Mouse (Mus musculus) 3T3-L1 (cell line): ENCODE data around the gene Clec4g.

Experiments
- DNase-seq: peaks from one replicate; pipeline ENCODE4 v3.0.0-alpha.2; 2015; ENCODE audit warnings: low read depth, low spot score

Clec4g gene

GRCm38 (mm10) chr8:3679236-3679635 is 41.2 kb downstream of the Clec4g start:
- no peak for DNase-seq

GRCm38 (mm10) chr8:3678831-3679230 is 41.6 kb downstream of the Clec4g start:
- no peak for DNase-seq

- DNase-seq, result peak; percentile 37
These were observed 43.4 kb downstream of the Clec4g start for GRCm38 (mm10) chr8:3676993-3677579.

GRCm38 (mm10) chr8:3676131-3676992 is 44.1 kb downstream of the Clec4g start, which contains the start of gene Trappc5:
Trappc5 (plus strand) TSS chr8:3676299.
- DNase-seq, result peak; percentile 95

- DNase-seq, result peak; percentile 43
These were observed 45.8 kb downstream of the Clec4g start for GRCm38 (mm10) chr8:3674671-3675070.

- peak; percentile 90 for DNase-seq
These were observed 48.4 kb downstream of the Clec4g start, which contains the start of gene Fcor for GRCm38 (mm10) chr8:3671980-3672491. Fcor (minus strand) TSS chr8:3672362.

GRCm38 (mm10) chr8:3670388-3670787 is 50.1 kb downstream of the Clec4g start:
- DNase-seq, result no peak

GRCm38 (mm10) chr8:3665507-3665906 is 54.9 kb downstream of the Clec4g start, which contains the start of gene Mcemp1:
Mcemp1 (plus strand) TSS chr8:3665754.
- DNase-seq, result no peak

GRCm38 (mm10) chr8:3664405-3664804 is 56.0 kb downstream of the Clec4g start:
- DNase-seq, result no peak

- DNase-seq, result no peak
These were observed 59.6 kb downstream of the Clec4g start for GRCm38 (mm10) chr8:3660889-3661288.
